Mouse (Mus musculus): ENCODE measurements around the gene Plekha5.

DNA sequence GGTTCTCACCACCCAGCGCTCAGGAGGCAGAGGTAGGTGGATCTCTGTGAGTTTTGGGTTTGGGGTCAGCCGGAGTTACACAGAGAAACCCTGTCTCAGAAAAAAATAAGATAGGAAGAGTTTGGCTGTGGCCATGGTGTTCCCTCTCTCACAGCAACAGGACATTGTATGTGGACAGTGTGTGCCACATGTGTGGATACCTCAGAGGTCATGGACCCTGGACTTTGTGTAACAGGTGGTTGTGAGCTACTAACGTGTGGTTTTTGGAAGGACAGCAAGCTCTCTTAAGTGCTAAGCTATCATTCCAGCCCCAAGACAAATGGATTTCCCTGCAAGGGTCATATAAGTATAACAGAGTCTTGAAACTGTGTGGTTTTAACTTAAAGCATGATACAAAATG lies 151.1 kb downstream of the Plekha5 start:
- peak; percentile 33; the same call in 1 of the 2 replicates for TF ChIP-seq EP300 (IDR thresholded peaks at IDR 0.05; ENCODE audit: low read depth)
- TF ChIP-seq CTCF (IDR thresholded peaks at IDR 0.05; ENCODE audit: low read depth) = no peak

Measured in liver, postnatal 0 days (tissue).